Mouse (Mus musculus): ENCODE data around the gene Cyp24a1.

The Cyp24a1 gene

GRCm38 (mm10) chr2:170436204-170436603, 60.7 kb downstream of the Cyp24a1 start:
- DNase-seq: no peak

Data from layer of hippocampus, adult 9-11 months (tissue).